Mouse (Mus musculus) granulocyte monocyte progenitor cell, adult 5-6 weeks (primary cell): ENCODE measurements around the gene Pus7l. TPM values are rescaled to one million over a fixed set of nuclear protein-coding genes. Genes with fewer than 3 reads are reported as not detected.
A peak's percentile ranks its signal among the peaks of the same experiment; 100 is the strongest.

Experiments
- ATAC-seq: replicated peaks from 2 replicates; pipeline ENCODE4 v1.8.0; 2016; ENCODE audit warnings: mild to moderate bottlenecking, moderate TSS enrichment, inconsistent platforms; ENCODE audit not compliant: poor library complexity, severe bottlenecking
- total RNA-seq, 2 experiments: library from RNA; stranded (forward) in 1 of 2; stranded (reverse) in 1 of 2; fragments of 200-712, 200-1000 nt in 1 of 2; fragments of >200 nt in 1 of 2; fragmentation: Nextera tagmentation in 1 of 2; gene quantifications; 2 replicates each; pipeline ENCODE4 v1.2.3; 2014 to 2017

The Pus7l gene
- total RNA-seq (2014; fragmentation: Nextera tagmentation), result 14.8 and 19.8 TPM in 2 replicates
- total RNA-seq (2017), result 14.1 and 18.4 TPM in 2 replicates

- peak; percentile 91 for ATAC-seq
These were observed at the start of gene Pus7l, which contains the start of gene Irak4 for GRCm38 (mm10) chr15:94543409-94544051. Pus7l (minus strand) TSS chr15:94543547. Irak4 (plus strand) TSS chr15:94543643.

DNA sequence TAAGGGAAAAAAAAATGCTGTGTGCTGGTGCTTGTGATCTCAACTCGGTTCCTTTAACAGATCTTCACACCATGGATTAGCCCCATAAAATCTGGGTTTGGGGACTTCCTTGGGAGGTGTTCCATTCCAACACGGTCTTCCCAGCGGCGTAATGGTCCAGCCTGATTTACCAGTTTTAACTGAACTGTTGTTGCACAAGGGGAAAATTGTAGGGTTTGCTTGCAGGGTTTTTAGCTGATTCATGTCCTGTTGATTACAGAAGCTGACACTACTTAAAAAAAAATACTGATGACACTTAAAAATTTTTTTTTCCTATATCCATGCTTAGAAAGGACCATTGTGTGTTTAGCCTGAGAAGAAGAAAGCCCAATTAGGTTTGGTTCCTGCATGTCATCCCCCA, 48.0 kb upstream of the Pus7l start:
- peak; percentile 29 for ATAC-seq

DNA sequence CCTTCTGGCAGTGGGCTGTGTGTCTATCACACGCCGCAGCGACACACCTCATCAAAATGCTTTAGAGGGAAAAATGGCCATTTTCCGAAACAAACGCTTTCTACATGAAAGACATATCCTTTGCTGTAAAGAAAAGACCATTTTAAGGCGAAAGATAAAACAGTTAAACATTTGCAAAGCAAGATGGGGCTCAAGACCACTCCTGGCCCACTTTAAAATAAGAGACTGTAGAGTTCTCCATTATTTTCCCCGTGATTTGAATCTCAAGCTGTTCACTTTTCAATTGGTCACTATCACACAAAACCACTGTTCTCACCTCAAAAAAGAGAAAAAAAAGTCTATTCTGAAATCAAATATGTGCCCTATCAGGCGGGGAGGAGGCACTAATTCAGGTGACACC, 46.7 kb upstream of the Pus7l start:
- ATAC-seq, result no peak

DNA sequence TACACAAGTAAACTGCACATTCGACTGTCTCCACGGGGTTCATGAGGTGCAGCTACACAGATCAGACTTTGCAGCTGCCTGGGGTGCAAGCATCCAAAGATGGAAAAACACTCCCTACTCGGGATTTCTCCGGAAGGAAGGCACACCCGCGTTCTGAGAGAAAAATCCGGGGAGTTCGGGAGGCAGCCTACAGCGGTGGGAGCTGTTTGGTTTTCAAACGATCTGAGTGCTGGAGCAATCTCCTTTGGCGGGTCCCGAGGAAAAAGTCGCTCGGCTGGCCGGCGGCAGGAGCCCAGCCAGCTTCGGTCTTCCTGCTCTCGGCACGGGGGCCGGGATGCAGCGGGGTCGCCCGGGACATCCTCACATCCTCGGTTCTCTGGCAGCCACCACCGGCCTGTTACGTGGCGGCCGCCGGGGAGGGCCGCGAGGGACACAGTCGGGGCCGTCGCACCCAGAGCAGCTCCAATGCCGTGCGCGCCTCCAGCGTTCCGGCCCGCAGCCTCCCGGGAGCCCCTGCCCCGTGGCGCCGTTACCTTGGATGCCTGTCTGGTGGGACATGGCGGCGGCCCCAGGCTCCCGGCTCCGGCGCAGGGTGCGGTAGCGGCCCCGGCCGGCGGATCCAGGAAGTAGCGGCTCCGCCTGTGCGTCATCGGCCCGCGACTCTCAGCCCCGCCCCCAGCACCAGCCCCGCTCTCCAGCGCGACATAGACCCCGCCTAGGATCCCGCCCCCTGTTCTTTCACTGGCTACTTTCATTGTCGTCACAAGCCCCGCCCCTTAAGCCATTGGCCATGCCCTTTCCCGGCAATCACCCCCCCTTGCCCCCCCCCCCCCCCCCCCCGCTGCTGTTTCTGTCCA, 46.1 kb upstream of the Pus7l start, which contains the start of gene Twf1:
TSS of gene Twf1 (minus strand) at position 671 of the 857 bp plus-strand sequence.
- ATAC-seq, result peak; percentile 93

DNA sequence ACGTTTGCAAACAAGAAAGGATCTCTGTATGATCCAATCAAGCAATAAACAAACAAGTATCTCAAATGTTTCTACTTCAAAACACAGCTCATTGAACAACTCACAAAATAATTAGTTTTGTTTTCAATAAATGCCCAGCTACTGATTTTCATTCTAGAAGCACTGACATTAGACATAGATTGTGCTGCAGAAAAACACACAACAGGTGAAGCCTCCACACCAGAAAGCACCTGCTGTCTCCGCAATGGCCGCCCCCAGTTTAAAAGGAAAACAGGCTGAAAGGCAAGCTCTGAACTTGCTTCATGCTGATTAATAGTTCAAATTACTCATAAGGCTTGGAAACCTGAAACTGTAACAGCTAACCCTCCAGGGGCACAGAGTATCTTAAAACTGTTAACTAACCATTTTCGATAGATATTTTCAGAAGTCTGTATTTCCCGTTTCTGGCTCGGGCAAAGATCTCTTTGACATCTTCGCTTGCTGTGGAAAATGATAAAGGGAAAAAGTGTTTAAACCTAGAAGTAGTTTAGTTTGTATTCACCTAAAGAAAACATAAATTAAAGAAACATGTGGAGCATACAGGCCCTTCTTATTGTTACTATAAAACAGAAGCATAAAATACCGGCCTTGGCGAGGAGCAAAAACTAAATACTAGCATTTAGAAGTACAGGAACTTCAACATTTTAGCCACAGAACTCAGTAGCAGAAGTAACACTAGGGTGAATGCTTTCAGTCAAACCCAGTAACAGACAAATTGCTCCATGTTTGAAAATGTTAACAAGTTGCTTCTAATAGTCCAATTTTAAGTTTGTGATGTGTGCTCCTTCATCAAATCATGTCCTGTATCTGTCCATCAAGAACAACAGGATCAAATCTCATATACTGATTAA, 44.7 kb upstream of the Pus7l start:
- ATAC-seq, result no peak

- no peak for ATAC-seq
These were observed 41.4 kb upstream of the Pus7l start for GRCm38 (mm10) chr15:94584738-94585137.

DNA sequence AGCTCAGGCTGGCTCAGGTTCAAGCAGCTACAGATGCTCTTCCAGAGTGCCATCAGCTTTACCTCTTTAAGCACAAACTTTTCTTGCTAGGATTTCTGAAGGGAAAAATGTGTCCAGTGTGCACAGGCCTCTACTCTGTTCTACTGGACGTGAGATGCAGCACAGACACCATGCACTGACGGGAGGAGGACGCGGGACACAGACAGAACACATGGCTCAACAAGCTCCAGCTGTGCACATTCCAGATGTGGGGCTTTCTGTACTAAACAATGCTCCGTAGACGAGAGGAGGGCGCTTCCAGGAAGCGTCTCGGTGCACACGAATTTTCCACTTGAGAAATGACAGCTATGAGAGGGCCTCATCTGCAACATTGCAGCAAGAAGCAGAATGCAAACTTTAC, 39.8 kb upstream of the Pus7l start:
- no peak for ATAC-seq

DNA sequence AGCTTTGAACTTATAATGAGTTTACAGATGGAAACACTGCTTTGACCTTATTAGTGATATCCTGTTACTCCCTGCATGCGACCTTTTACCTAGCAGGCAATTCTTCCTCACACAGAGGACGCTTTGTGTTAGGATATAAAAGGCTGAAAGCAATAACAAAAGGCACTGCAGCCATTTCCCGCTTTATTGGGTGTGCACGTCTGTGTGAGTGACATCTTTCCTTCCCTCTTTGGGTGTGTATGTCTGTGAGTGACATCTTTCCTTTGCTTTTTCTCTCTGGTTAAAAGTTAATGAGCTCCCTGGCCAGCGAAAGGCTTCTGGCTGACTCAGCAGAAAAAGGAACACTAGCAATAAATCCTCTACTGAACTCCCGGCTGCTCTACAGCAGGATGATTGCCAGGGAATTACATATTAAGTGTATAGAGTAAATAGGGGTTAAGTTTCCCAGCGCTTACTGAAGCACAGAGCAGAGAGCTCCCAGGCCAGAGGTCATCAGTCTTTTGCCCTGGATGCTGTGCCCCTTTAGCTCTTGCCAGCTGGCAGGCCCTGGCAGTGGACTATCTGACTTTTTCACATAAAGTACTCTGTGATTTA, 38.8 kb upstream of the Pus7l start:
- no peak for ATAC-seq

- no peak for ATAC-seq
These were observed 31.4 kb upstream of the Pus7l start for GRCm38 (mm10) chr15:94574566-94575268.

DNA sequence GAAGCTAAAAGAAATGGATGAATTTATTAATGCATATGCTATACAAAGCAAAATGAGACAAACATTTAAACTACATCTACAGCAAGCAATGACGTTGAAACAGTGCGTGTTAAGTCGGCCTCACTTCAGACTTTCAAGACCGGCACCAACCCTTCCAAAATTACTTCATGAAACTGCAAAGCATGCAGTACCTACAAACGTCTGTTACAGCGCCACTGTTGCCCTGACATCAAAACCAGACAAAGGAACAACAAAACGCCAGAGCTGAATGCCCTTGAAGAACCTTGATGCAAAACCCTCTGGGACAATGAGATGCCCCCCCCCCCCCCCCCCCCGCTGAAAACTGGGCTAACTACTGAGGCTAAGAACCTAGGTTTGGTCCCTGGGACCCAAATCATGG, 29.4 kb upstream of the Pus7l start:
- no peak for ATAC-seq

- ATAC-seq, result no peak
These were observed 28.2 kb upstream of the Pus7l start for GRCm38 (mm10) chr15:94571501-94571900.

GRCm38 (mm10) chr15:94568496-94569182, 25.3 kb upstream of the Pus7l start:
- no peak for ATAC-seq

- ATAC-seq, result peak; percentile 100
These were observed 22.5 kb upstream of the Pus7l start for GRCm38 (mm10) chr15:94565854-94566253.

DNA sequence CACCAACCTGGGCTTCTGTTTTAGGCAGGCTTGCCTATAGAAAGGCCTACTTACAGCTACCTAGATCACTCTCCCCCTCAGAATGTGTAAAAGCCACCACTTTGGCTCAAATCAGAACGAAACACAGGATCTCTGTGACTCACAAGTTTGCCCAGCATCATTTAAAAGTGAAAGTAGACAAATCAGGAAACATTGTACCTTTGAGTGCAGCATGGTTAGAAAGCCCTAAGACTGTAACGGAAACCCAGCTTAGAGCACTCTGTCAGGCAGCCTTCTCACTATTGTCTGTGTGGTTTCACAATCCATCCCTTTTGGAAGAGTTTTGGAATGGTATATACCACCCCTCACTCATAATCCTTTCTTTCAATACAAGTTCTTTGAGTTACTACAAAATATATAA, 21.6 kb upstream of the Pus7l start:
- peak; percentile 24; the same call in 1 of the 2 replicates for ATAC-seq

DNA sequence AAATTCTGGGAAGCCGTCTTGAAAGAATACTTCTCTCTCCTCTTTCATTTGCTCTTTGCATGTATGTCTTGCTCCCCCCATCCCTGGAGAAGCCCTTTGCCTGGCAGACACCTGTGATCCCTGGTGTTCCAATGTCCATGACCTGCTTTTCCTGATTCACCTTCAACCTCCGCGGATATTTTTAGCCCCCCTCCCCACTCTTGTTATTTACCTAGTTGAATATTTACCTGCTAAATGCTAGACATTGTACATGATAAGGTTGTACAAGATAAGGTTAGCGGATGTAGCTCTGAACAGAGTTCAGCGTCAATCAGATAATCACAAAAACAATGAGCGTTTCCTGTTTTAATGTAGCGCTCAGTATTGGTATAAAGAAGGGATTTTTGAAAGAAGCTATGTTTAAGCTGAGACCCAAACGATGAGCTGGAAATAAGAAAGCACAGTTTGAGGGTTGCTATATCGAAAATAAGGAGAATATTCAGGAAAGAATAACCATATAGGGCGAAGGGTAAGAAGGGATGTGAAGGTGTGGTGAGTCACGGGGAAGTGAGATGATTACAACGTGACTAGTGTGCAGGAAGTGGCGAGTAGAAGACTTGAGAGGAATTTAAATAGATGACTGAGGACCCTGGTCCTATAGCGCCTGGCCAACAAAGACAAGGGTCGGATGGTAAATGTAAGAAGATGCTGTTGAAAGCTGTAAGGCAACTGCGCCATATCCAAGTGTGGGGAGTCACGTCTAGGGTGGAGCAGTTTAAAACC, 15.7 kb upstream of the Pus7l start:
- ATAC-seq, result no peak

GRCm38 (mm10) chr15:94557442-94557841, 14.1 kb upstream of the Pus7l start:
- ATAC-seq, result peak; percentile 100

GRCm38 (mm10) chr15:94553536-94553935, 10.2 kb upstream of the Pus7l start:
- no peak for ATAC-seq

DNA sequence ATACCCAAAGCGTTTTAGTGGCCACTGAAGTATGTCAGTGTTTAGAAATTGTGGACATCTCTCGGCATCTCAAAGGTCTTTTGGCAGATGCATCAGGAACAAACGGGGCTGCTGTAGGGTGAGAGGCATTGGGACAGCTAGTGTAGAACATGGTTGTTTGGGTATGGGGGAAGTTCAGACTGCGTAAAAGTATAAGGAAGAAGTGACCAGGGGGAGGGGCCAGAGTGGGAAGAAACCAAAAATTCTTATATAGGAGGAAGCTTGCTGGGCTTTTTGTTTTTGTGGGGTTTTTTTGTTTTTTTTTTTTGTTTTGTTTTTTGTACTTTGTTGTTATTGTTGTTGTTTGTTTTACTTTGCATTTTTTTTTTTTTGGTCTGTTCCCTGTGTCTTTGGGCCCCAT, 1.5 kb upstream of the Pus7l start:
- peak; percentile 38 for ATAC-seq
